Mouse (Mus musculus): ENCODE measurements around the gene Vmn1r155. TPM values are rescaled to one million over a fixed set of nuclear protein-coding genes. Genes with fewer than 3 reads are reported as not detected.

Vmn1r155 gene
- not detected in 2 replicates for total RNA-seq (2023)

GRCm38 (mm10) chr7:22657718-22658117, at the start of gene Vmn1r155:
TSS of gene Vmn1r155 (plus strand) at chr7:22658018.

GRCm38 (mm10) chr7:22692217-22692616, 34.4 kb downstream of the Vmn1r155 start, which contains the start of gene Gm8693:
TSS of gene Gm8693 (minus strand) at chr7:22692317.

Other genes with a start within 250 kb of the Vmn1r155 start
- gene Vmn1r148, start 244.4 kb upstream of the Vmn1r155 start, total RNA-seq (2023) = not detected in 2 replicates
- not detected in 2 replicates for gene Vmn1r149, start 219.8 kb upstream of the Vmn1r155 start, total RNA-seq (2023)
- gene Gm10665, start 193.9 kb upstream of the Vmn1r155 start, total RNA-seq (2023) = not detected in 2 replicates
- gene Vmn1r151, start 158.3 kb upstream of the Vmn1r155 start, total RNA-seq (2023) = not detected in 2 replicates
- gene Vmn1r152, start 135.1 kb upstream of the Vmn1r155 start, total RNA-seq (2023) = not detected in 2 replicates
- not detected in 2 replicates for gene Gm8677, start 123.1 kb upstream of the Vmn1r155 start, total RNA-seq (2023)
- not detected in 2 replicates for gene Gm4201, start 92.7 kb upstream of the Vmn1r155 start, total RNA-seq (2023)
- not detected in 2 replicates for gene Gm4565, start 69.9 kb upstream of the Vmn1r155 start, total RNA-seq (2023)
- not detected in 2 replicates for gene Gm8693, start 34.3 kb downstream of the Vmn1r155 start, total RNA-seq (2023)
- not detected in 2 replicates for gene Gm4567, start 61.7 kb downstream of the Vmn1r155 start, total RNA-seq (2023)
- gene Vmn1r157, start 103.7 kb downstream of the Vmn1r155 start, total RNA-seq (2023) = not detected in 2 replicates
- not detected in 2 replicates for gene Vmn1r158, start 132.8 kb downstream of the Vmn1r155 start, total RNA-seq (2023)
- gene Vmn1r159, start 185.6 kb downstream of the Vmn1r155 start, total RNA-seq (2023) = not detected in 2 replicates
- not detected in 2 replicates for gene Vmn1r160, start 213.2 kb downstream of the Vmn1r155 start, total RNA-seq (2023)

Measured in neutrophil, adult 65 days (primary cell).